Mouse (Mus musculus): ENCODE results near the gene Rnf128.

DNA sequence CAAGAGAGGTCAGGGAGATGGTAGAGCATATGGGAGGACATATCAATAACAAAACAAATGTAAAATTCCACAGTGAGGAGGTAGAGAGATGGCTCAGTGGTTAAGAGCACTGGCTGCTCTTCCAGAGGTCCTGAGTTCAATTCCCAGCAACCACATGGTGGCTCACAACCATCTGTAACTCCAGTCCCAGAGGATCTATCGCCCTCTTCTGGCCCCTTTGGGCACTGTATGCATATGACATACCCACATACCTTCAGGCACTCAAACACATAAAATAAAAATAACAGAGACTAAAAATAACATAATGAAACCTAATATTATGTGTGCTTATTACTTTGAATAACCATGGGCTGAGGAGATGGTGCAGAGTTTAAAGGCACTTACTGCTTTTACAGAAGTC, 99.0 kb downstream of the Rnf128 start:
- no peak for TF ChIP-seq CTCF (IDR thresholded peaks at IDR 0.05; ENCODE audit: insufficient read depth, low read depth, low read length)
- TF ChIP-seq POLR2A (IDR thresholded peaks at IDR 0.05; ENCODE audit: insufficient read depth, low read depth, low read length), result no peak
